Mouse (Mus musculus) stomach, postnatal 0 days (tissue): ENCODE measurements at regions not wholly inside any gene's neighbourhood (a gene's known extent, or its start where the extent isn't known, plus 50 kb on each side); places are given as distances from the start of the nearest gene placed in this dataset.

Experiments used
- CTCF ChIP-seq: IDR thresholded peaks from 2 replicates; pipeline ENCODE4 v1.5.1; 2016; ENCODE audit warnings: antibody characterized with exemption, low read depth, mild to moderate bottlenecking, moderate library complexity
- EP300 ChIP-seq: optimal IDR thresholded peaks from 2 replicates; pipeline ENCODE3; 2016; ENCODE audit warnings: antibody characterized with exemption

GRCm38 (mm10) chr15:87421743-87422142, 122.4 kb upstream of the Fam19a5 start:
- no peak for TF ChIP-seq CTCF
- TF ChIP-seq EP300 = no peak
